Mouse (Mus musculus): ENCODE data around the gene Sdf2. TPM values are rescaled to one million over a fixed set of nuclear protein-coding genes. Genes with fewer than 3 reads are reported as not detected.

Sdf2 gene
- total and polyA plus RNA-seq, 3 experiments = 68.1 to 81.4 TPM; not detected in 1

DNA sequence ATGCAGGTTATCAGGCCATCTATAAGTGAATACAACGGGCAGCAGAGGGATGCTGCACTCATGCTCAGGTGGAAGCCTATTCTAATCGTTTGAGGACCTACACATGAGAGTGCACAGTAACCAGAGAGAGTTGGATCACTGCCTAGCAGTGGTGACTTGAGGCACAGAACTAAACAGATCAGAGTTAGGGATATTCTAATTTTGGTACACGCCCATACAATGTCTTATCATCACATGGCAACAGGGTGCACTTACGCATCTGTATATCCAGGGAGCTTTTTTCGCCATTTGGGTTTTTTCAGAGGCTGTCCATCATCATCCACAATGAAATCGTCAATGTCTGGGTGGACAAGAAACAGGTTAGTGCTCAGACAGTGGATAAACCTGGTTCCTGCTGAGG is 14.0 kb upstream of the Sdf2 start:
- H3K27ac ChIP-seq (ENCODE audit: control insufficient read depth, low read depth, low read length) = no peak overlapping the region
- H3K9ac ChIP-seq (ENCODE audit: control insufficient read depth, low read depth, low read length, poor library complexity, severe bottlenecking) = no peak overlapping the region
- H3K4me3 ChIP-seq (ENCODE audit: control insufficient read depth in 1 of 2, insufficient read depth in 1 of 2, low read depth in 2 of 2, low read length in 2 of 2) = no peak overlapping the region
- H3K27me3 ChIP-seq (ENCODE audit: control insufficient read depth in 1 of 2, insufficient read depth in 2 of 2, low read length in 2 of 2) = no peaks in the 10 kb centered on the region
- H3K36me3 ChIP-seq (ENCODE audit: control insufficient read depth in 1 of 2, insufficient read depth in 2 of 2, low read length in 2 of 2) = peaks cover 0 to 58% of the 10 kb centered on the region in 2 experiments; a peak in 2 of 4 replicates
- DNase-seq (ENCODE audit: low read depth, low spot score) = peak; percentile 42
- TF ChIP-seq SIN3A (IDR thresholded peaks at IDR 0.05; ENCODE audit: low read length) (0 out of 2 replicates have a peak, but pooled peaks have one; percentile 2), NELFE (IDR thresholded peaks at IDR 0.05; ENCODE audit: low read depth, low read length) (no peak)
- H3K79me2 ChIP-seq (ENCODE audit: control insufficient read depth, insufficient read depth, low read length, poor library complexity) = peaks cover 9% of the 10 kb centered on the region
- no peaks in the 10 kb centered on the region for H3K4me1 ChIP-seq (ENCODE audit: control insufficient read depth in 1 of 2, insufficient read depth in 2 of 2, low read length in 2 of 2)
- no peaks in the 10 kb centered on the region for H3K9me3 ChIP-seq (replicated peaks; ENCODE audit: insufficient read depth, low read length)

DNA sequence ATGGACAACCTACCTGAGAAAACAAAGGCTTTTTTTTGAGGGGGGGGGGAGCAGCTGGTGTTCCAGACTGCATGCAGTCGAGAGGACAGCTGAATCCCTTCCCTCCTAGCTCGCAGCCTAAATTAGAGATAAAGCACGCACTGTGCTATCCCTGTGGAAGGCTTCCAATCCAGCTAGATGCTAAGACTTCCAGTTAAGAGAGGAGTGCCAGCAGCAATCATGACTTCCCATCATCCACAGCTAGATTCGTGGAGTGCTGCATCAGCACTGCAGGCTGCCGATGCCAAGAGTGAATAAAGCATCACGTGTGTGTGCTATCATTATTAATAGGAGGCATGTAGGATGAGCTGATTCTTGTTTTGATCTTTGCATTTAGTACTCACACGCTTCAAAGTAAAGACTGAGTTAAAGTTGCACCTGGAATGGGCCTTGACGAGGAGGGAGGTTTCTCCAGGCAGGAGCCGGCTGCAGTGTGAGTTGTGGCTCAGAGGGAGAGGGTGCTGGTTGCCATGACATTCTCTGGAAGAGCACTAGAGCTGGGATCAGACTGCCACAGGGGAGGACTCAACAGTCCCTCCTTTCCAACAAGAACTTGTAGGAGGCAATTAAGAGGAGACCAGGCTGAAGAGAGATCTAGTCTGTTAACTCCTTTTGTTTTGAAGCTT is 5.2 kb upstream of the Sdf2 start:
- TF ChIP-seq MYC (IDR thresholded peaks at IDR 0.05; ENCODE audit: low read depth, low read length) (no peak), RAD21 (IDR thresholded peaks at IDR 0.05; ENCODE audit: low read depth, low read length) (no peak), BHLHE40 (IDR thresholded peaks at IDR 0.05; ENCODE audit: borderline replicate concordance, low read depth, low read length) (no peak), POLR2AphosphoS2 (IDR thresholded peaks at IDR 0.05; ENCODE audit: low read length) (no peak), ELF1 (IDR thresholded peaks at IDR 0.05; ENCODE audit: low read depth, low read length) (no peak), CHD2 (IDR thresholded peaks at IDR 0.05; ENCODE audit: low read length) (no peak), NRF1 (IDR thresholded peaks at IDR 0.05; ENCODE audit: insufficient read depth, low read depth, low read length, poor library complexity, severe bottlenecking) (no peak), RCOR1 (IDR thresholded peaks at IDR 0.05; ENCODE audit: low read depth, low read length) (no peak), ZNF384 (IDR thresholded peaks at IDR 0.05; ENCODE audit: low read depth, low read length) (no peak), ZKSCAN1 (IDR thresholded peaks at IDR 0.05; ENCODE audit: low read depth, low read length) (no peak), KAT2A (conservative IDR thresholded peaks at IDR 0.05; ENCODE audit: low read depth, low read length) (no peak)
- Histone ChIP-seq H3K4me1 (ENCODE audit: control insufficient read depth in 1 of 2, insufficient read depth in 2 of 2, low read length in 2 of 2) (peaks cover 0 to 6% of the 10 kb centered on the region in 2 experiments; a peak in 3 of 4 replicates), H3K9me3 (replicated peaks; ENCODE audit: insufficient read depth, low read length) (no peaks in the 10 kb centered on the region), H3K27me3 (ENCODE audit: control insufficient read depth in 1 of 2, insufficient read depth in 2 of 2, low read length in 2 of 2) (no peaks in the 10 kb centered on the region), H3K9ac (ENCODE audit: control insufficient read depth, low read depth, low read length, poor library complexity, severe bottlenecking) (no peak overlapping the region), H3K79me2 (ENCODE audit: control insufficient read depth, insufficient read depth, low read length, poor library complexity) (peaks cover 75% of the 10 kb centered on the region), H3K36me3 (ENCODE audit: control insufficient read depth in 1 of 2, insufficient read depth in 2 of 2, low read length in 2 of 2) (peaks cover 15 to 17% of the 10 kb centered on the region in 2 experiments), H3K27ac (ENCODE audit: control insufficient read depth, low read depth, low read length) (no peak overlapping the region), H3K4me3 (ENCODE audit: control insufficient read depth in 1 of 2, insufficient read depth in 1 of 2, low read depth in 2 of 2, low read length in 2 of 2) (no peak overlapping the region)
- no peak for DNase-seq (ENCODE audit: low read depth, low spot score)

DNA sequence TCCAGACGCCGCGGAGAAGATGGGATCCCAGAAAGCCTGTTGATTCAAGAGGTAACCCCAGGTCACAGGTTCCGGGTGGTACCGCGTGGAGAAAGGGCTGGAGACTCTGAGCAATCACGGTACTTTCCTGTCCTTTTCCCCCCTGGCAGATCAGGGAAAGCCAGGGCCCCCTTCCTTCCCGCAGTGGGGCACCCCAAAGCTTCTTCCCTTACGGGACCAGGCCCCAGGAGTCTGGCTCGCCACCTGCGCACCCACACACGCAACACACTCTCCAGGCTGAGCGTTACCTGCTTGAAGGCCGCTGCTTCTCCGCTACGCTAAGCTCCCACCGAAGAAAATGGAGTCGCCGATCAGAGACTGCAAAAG is 302 bp upstream of the Sdf2 start:
- peaks cover 14 to 18% of the 10 kb centered on the region in 2 experiments for H3K4me1 ChIP-seq (ENCODE audit: control insufficient read depth in 1 of 2, insufficient read depth in 2 of 2, low read length in 2 of 2)
- H3K27ac ChIP-seq (ENCODE audit: control insufficient read depth, low read depth, low read length) = peak overlapping the region; percentile 44
- H3K27me3 ChIP-seq (ENCODE audit: control insufficient read depth in 1 of 2, insufficient read depth in 2 of 2, low read length in 2 of 2) = no peaks in the 10 kb centered on the region
- H3K9ac ChIP-seq (ENCODE audit: control insufficient read depth, low read depth, low read length, poor library complexity, severe bottlenecking) = peak overlapping the region; percentile 75
- TF ChIP-seq USF1 (IDR thresholded peaks at IDR 0.05; ENCODE audit: low read depth, low read length) (no peak), MAX (IDR thresholded peaks at IDR 0.05; ENCODE audit: low read length) (peak; percentile 17; the same call in 1 of the 2 replicates), JUND (IDR thresholded peaks at IDR 0.05; ENCODE audit: low read depth, low read length) (no peak), POLR2AphosphoS2 (IDR thresholded peaks at IDR 0.05; ENCODE audit: low read length) (no peak), KAT2A (conservative IDR thresholded peaks at IDR 0.05; ENCODE audit: low read depth, low read length) (no peak), SMC3 (IDR thresholded peaks at IDR 0.05; ENCODE audit: low read depth, low read length) (no peak), MAFK (IDR thresholded peaks at IDR 0.05; ENCODE audit: borderline replicate concordance, low read depth, low read length) (no peak), CTCF (IDR thresholded peaks at IDR 0.05 in 2 of 3, conservative IDR thresholded peaks at IDR 0.05 in 1 of 3; ENCODE audit: control insufficient read depth in 1 of 3, insufficient read depth in 1 of 3, low read depth in 2 of 3, low read length in 3 of 3, poor library complexity in 1 of 3, severe bottlenecking in 1 of 3) (no peak), SIN3A (IDR thresholded peaks at IDR 0.05; ENCODE audit: low read length) (no peak), MYC (IDR thresholded peaks at IDR 0.05; ENCODE audit: low read depth, low read length) (peak; percentile 64; the same call in 1 of the 2 replicates), ZMIZ1 (IDR thresholded peaks at IDR 0.05; ENCODE audit: low read depth, low read length) (no peak)
- H3K79me2 ChIP-seq (ENCODE audit: control insufficient read depth, insufficient read depth, low read length, poor library complexity) = peaks cover 76% of the 10 kb centered on the region
- DNase-seq (ENCODE audit: low read depth, low spot score) = no peak
- H3K36me3 ChIP-seq (ENCODE audit: control insufficient read depth in 1 of 2, insufficient read depth in 2 of 2, low read length in 2 of 2) = peaks cover 3 to 34% of the 10 kb centered on the region in 2 experiments
- no peaks in the 10 kb centered on the region for H3K9me3 ChIP-seq (replicated peaks; ENCODE audit: insufficient read depth, low read length)
- peak overlapping the region; percentile 83 to 90 for H3K4me3 ChIP-seq (ENCODE audit: control insufficient read depth in 1 of 2, insufficient read depth in 1 of 2, low read depth in 2 of 2, low read length in 2 of 2)
